Mouse (Mus musculus) thymus, adult 18-20 months (tissue): ENCODE measurements around the gene Ccdc172.

ENCODE experiments used
- DNase-seq, 2 experiments: peaks; one replicate each; pipeline ENCODE4 v3.0.0; 2022; ENCODE audit warnings: mixed read lengths in 2 of 2

The Ccdc172 gene

DNA sequence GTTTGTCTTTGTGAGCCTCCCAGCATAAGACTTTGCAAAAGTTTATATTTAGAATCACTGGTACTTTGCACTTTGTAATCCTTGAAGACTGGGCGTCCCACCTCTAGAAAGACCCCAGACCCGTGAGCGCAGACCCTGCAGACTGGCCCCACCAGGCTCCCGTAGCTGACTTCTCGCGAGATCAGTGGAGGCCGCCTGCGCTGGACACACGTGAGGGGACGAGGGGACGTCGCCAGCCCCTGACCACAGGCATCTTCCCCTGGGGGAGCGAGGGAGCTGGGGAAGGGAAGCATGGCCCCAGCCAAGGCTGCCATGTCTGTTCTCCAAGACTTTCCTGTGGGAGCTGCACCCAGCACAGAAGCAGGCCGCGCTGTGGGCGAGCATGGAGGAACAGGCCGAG is at the start of gene Ccdc172:
TSS of gene Ccdc172 (plus strand) at position 176 of the 400 bp plus-strand sequence.
- no peak for DNase-seq

DNA sequence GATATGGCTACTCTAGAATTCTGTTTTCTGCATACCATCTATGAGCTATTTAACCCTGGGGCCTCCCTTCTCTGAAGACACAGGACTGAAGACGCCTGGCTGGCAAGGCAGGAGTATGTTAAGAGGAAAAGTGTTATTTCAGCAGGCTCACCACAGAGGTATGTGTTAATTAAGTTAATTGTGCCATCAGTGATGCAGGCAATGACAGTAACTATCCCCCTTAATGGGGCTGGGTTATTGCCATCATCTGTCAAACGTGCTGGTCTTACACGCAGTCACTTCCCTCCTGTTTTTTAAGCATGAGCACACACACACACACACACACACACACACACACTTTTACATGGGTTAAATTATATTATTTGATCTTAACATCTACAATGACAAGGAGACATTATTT is 48.0 kb upstream of the Ccdc172 start:
- DNase-seq: no peak

DNA sequence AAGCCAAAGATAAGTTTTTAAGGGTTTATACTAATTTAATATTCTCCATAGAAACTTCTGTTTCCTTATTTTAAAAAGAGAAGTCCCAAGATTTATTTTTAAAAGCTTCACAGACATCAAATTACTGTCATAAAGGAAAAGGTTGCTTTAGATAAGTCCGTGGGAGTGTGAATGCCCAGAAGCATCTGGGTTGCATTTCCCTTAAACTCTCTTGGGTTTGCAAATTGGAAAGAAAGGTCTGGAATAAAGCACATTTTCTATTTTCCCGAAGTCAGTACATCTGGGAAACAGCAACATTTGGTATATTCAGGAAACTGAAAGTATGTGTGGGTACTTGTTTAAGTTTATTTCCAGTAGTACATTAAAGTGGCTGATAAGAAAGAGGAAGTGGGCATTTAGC is 43.5 kb upstream of the Ccdc172 start:
- no peak for DNase-seq

DNA sequence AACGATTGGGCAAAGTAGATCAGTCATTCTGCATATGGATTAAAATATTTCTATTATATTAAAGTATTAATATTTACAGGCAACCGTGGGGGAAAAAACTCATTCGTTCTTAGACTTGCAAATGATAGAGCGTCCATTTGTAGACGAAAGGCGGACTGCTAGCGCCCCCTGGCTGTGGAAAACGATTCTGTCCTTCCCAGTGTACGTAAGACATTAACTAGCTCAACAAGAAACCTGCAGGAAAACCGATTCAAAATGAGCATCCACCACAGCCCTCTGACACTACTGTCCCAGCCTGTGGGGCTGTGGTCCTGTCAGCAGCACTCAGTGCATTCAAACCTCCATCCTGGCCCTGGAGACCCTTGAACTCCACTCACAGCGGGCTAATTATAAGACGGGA is 42.4 kb upstream of the Ccdc172 start:
- peak; percentile 26 to 45 for DNase-seq

DNA sequence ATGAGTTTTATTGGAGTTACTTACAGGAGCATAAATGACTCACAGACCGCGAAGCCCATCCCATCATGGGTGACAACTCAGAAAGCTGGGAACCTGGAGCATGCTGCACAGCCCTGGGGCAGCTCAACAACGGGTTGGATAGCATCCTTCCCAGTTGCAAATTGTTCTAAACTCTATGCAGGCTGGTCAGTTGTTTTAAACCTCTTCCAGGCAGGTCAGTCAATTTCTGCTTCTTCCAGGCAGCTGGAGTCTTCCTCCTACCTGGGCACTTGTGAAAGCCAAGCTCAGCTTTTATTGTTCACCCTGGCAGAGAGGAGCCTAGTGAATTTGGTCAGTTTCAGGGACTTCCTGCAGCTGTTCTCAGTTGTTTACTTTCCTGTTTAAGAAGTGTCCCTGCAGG is 37.5 kb upstream of the Ccdc172 start:
- no peak for DNase-seq

DNA sequence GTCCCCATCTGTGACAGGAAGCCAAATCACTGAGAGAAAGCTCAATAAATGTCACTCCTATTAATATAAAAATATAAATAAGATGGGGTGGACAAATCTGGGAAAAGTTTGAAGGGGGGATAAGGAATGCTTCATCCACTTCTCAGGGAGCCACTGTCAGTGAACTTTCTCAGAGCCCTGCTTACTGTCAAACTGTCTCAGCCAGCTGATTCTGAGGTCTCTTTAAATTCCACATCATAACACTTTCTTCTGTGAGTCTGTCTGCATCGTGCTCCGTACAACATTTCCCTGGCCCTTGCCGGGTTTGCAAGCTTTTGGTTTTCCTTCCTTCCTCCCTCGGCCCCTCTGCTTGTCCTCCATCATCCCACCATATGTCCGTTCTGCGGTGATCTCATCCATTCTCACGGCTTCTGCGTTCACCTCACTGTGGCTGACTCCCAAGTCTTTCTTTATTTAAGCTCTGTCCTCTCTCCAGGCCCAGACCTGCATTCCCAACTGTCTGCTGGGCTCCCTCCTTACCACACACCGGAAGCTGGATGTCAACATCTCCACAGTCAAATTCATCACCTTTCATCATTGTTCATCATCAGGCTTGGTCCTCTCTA is 29.3 kb upstream of the Ccdc172 start:
- DNase-seq: no peak

DNA sequence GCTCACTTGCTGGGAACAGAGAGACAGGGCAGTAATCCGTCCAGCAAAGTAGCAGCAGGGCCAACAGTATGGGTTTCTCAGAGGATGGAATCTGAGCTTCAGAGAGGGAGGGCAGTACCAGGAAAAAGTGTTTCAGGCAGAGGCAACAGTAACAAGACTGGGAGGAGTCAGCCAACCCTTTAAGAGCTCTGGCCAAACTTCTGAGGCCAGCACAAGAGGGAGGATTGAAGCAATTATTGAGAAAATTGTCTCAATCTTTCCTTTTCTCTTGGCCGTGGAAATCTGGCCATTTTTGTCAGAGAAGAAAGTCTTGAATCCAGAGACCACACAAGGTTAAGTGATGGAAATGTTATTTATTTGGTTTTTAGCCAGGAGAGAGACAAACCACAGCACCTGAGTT is 25.1 kb upstream of the Ccdc172 start:
- no peak for DNase-seq

DNA sequence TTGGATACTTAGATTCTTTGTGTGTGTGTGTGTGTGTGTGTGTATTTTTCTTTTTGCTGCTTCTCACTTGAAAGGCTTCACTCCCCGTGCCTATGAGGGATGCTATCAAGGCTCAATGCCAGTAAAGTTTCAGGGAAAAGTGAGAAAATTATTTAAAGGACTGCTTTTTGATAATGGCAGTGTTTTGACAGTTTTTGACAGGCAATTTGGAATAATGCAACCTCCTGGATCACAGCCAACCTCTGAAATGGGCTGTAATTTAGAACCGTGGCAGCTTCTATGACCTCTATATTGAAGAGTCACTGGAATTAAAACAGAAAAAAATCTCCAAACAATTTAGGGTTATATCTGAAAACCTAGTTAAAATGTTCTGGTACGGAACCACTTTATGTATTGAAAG is 14.7 kb upstream of the Ccdc172 start:
- no peak for DNase-seq

DNA sequence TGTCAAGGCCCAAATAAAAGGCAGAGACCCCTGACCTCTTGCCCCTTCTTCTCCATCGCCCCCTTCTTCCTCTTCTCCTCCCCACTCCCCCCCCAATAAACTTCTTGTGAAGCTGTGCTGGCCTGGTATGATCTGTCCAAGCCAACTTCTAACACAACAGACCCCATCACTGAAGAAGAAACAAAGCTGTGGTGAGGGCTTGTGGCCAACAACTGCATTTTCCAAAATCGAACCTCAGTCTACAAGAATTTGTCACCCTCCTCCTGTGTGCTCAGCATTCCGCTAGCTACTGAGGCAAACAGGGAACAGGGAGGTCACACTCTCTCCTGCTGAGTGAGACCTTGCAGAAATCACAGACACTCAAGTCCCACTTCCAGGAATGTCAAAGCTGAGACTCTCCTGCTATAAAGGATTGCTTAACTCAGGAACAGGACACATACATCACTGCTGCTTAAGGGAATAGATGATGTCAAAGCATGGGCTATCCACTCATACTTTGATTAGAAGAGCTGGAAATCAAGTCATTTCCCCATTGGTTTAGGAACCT is 12.3 kb upstream of the Ccdc172 start:
- DNase-seq: no peak

DNA sequence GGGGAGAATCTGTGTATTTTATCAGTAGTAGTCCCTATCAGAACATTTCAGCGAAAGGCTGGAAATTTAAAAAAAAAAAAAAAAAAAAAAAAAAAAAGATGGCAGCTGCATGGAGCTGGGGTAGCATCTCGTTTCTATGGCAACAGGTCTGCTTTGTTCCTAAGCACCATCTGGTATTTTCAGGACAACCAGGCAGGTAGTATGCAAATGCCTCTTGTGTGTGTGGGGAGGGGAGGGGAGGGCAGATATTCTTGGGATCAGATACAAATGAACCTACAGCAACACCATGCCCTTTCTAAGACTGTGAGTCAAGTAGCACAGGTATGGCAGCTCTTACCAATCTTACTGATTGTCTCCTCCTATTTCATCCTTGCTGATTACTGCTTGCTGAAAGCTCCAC is 11.7 kb upstream of the Ccdc172 start:
- DNase-seq: no peak

DNA sequence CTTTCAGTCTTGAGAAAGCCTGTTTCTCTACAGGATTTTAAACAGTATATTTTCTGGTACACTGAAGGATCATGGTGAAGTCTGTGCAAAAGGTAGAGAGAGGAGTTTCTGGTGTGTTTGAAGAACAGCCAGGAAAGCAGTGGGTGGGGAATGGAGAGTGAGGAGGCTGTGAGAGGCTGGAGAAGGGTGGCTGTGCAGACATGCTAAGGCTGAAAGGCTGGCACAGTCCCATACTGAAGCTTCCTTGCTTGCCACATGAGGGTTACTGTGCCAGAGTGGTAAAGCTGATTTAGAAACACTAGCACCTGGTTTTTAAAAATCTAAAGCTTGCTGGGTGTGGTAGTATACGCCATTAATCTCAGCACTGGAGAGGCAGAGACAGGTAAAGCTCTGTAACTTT is 9.9 kb downstream of the Ccdc172 start:
- no peak for DNase-seq

DNA sequence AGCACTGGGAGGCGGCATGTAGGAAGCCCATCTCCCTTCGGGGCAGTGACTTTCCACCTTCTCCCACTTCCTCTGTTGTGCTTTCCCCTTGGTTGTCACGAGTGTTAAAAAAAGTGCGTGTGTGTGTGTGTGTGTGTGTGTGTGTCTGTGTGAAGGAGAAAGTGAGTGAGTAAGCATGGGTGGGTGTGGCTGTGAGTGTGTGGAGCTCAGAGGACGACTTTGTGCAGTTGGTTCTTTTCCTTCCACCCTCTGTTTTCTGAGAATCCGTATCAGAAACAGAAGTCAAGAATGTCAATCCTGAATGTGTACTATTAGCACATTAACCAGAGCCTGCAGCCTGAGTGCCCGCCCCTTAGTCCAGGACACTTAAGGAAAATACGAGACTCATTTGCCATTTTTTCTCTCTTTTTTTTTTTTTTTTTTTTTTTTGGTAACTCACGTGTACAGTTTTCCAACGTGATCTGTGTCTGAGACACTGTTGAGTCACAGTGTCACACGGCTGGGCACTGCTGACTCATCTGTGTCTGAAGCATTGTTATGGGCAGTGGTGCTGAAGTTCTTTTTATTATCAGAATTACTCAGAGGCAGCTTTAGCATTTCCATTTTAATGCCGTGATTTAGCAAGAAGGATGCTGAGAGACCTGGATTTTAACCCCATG is 12.1 kb downstream of the Ccdc172 start:
- no peak for DNase-seq

DNA sequence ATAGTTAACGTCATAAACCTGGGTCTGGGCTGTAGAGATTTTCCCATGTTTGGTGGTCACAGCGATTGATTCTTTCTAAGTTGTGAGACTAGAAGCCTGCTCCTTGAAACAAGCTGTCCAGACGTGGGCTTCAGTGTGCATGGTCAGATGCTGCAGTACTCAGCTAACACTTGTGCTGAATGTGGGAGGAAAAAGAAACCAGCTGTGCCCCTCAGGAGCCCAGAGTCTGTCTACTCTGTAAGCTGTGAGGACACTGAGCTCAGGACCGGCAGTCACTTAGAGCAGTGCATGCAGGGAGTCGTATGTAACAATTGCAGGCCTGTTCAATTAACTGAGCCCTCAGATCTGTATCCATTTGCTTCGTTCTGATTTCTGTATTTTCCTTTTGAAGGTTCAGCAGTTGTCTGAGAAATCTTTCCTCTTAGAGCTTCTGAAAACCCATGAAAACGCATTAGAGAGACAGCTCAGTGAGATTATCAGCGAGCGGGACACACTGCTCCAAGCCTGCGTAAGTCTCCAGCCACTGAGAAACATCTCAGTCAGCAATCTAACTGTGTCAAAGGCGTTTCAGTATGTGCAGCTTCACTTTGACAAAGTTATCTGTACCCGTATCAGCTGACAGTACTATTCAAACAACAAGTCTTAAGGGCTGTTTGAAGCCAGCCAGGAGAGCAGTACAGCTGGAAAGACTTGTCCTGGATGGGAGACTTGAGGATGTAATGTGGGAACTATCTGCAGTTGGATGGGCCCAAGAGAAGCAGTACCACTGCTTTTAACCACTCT is 13.9 kb downstream of the Ccdc172 start:
- DNase-seq: no peak

DNA sequence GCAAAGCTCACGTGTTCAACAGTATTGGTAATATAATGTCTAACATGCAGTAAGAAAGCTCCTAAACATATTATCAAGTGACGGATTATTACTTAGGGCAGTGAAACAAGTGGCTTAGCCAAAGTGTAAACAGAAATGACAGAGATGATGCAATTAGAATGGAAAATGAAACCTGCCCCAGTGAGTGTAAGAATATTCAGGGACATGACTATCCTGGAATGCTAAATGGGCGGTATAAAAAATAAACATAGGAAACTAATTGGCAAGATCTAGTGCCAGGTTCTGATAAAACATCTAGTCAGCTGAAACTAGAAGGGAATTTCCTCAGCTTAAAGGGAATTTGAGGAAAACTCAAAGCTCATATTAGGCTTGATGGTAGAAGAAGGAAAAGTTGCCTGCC is 21.3 kb downstream of the Ccdc172 start:
- no peak for DNase-seq

DNA sequence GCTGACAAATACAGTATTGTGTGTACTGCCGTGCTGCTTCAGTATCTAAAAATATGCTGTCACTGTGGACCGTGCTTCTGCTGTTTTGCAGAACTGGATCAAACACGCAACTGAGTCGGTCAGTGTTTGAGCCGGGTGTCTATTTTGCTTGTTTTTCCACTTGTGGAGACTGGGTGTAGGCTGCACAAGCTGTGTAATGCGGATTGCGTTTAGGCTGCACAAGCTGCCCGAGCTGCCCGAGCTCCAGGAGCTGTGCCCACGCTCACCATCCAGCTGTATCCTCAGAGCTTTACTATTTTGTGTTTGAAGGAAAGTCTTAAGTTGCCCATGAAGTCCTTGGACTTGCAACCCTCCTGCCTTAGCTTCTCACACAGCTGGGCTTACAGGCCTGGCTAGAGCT is 24.9 kb downstream of the Ccdc172 start:
- DNase-seq: no peak

DNA sequence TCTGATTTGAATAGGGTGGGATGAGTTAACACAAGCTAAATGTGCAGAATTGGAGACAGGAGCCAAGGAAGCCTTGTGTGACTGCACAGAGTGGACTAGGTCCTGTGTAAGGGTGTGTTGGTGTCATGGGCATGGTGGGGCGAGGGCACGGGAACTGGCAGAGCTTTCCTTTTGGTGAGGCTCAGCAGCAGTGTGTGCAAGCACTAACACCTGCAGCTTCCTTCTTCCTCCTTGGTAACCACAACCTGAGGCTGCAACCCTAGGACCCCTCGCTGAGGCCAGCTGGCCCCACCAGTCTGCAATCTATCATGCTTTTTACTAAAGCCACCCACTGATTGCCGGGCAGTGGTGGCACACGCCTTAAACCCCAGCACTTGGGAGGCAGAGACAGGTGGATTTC is 28.6 kb downstream of the Ccdc172 start:
- peak; percentile 6 to 15 for DNase-seq

DNA sequence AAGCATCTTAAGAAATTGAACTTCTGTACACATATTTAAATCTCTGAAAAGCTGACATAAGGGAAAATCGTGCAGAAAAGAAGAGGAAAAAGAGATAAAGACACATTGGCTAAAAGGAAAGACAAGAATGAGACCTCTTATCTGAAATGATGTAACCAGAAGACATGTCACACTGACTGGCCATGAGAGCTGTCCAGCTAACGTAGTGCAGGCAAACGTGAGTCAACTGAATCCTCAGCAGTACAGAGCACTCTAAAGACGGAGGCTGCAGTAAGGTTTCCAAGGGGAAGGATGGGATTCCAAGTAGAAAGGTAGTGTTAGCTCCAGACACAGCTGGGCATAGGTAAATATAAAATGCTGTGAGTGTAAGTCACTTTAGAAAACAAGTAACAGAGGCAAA is 36.6 kb downstream of the Ccdc172 start:
- no peak for DNase-seq

DNA sequence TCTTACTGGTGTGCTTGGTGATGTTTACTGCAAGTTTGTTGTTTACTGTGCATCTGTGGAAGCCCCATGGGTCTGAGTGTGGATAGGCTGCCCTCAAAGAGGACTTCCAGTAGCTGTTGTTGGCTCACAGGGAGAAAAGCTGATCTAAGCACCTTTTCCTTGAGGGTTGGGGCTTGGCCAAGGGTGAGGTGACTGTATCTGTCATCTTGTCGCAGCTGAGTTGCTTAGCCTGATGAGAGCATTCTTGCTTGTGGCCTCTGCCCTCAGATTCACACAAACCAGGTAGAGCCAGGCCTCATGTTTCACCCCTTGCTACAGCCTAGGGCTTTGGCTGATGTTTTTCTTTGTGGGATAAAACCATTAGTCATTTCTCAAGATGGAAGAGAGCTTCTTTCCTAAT is 38.7 kb downstream of the Ccdc172 start:
- no peak for DNase-seq

DNA sequence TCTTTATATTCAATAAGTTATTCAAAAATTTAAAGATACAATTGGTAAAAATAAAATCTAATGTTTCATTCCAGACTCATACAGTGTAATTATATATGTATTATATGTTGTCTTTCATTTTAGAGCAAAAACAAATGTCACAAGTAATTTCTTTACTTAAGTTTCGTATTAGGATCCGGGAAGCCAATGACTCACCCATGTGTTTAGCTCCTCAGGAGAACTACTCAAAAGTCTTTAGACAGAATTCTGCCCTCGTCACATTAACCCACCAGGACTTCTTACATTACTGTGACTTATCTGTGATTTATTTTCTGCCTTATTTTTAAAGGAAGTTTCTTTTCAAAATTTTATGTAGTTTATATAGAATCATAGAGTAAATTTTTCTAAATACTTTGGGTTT is 39.1 kb downstream of the Ccdc172 start:
- DNase-seq: no peak

DNA sequence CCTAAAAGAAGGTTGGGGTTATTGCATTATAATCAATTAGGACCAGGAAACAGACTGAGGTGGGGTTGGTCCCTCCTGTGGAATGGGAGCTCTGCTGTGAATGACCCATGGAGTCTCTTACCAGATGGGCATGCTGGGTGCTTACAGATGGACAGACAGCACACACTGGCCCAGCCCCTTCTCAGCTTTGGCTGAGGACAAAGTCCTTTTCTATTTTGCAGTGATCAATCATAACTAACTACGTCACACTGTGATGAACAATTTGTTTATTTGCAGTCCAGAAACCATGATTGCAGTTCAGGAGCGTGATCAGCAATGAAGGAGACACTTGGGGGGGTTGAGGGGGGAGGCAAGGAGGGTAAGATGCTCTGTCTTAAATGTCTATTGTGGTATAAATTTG is 43.2 kb downstream of the Ccdc172 start:
- DNase-seq: no peak

DNA sequence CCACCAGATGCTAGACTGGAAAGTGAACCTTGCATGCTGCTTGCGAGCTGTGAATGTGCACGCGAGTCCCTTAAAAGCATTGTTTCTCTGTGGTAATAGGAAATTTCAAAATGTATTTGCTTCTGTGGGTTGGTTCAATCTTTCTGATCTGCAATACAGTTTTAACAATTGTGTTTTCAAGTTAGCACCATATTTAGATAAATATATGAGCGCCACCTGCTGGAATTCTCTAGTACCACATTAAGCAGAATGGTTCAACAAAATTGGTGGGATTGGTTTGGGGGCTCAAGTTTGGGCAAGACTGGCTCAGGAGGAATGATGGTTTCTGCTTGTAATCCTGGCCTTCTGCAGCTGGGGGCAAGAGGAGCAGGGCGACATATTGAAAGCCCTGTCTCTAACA is 46.6 kb downstream of the Ccdc172 start:
- DNase-seq: no peak

DNA sequence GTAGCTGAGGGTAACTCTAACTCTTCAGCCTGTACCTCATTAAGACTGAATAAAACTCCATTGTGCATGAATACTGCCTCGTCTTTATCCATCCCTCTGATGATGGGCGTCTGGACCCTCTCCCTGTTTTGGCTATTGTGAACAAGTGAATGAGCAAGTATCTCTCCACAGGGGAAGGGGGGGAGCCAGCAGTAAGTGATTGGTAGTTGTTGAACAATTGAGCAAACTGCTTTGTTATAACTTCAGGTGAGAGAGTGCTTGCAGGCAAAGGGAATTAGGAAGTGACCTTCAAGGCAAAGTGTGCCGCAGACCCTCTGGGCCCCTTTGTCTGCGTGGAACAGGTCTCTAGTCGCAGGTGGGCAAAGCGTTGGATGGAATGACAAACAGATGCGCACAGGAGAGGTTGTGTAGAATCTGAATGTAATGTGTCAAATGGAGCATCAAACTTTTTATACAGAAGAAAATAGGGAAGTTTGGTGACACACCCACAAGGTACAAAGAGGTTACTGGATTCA is 50.6 kb downstream of the Ccdc172 start:
- DNase-seq: no peak

DNA sequence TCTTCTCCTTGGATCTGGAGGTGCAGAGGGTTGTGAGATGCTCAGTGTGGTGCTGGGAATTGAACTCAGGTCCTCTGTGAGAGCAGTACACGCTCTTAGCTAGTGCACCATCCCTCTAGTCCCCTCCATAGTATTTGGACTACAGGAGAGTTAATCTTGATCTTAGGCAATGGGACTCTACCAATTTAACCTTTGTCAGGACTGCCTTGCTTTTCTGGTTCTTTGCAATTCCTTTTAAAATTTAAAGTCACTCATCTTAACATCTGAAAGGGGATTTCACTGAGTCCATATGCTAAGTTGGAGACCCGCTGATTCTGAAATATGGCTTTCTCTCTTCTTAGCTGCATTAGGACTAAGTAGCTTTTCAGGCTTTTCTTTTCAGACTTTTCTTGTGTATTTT is 59.8 kb downstream of the Ccdc172 start:
- DNase-seq: no peak
